Mouse (Mus musculus): ENCODE results near the gene Cyp4v3. TPM values are rescaled to one million over a fixed set of nuclear protein-coding genes. Genes with fewer than 3 reads are reported as not detected.

Gene Cyp4v3
- total and polyA plus RNA-seq, 3 experiments: 0.11 TPM; not detected in 2

GRCm38 (mm10) chr8:45262851-45263250 lies 70.2 kb downstream of the Cyp4v3 start:
- no peak for DNase-seq (ENCODE audit: low spot score)
- TF ChIP-seq POLR2AphosphoS5 (IDR thresholded peaks at IDR 0.05; ENCODE audit: insufficient replicate concordance, low read depth, low read length) (no peak), GATA1 (IDR thresholded peaks at IDR 0.05; ENCODE audit: borderline replicate concordance, low read length) (no peak)
- Histone ChIP-seq H3K36me3 (replicated peaks) (no peaks in the 10 kb centered on the region), H3K9me3 (replicated peaks) (peaks cover 35% of the 10 kb centered on the region), H3K4me3 (ENCODE audit: low read depth, low read length) (no peak overlapping the region), H3K27me3 (ENCODE audit: insufficient read depth, low read length) (no peaks in the 10 kb centered on the region), H3K4me1 (ENCODE audit: insufficient read depth, low read depth, low read length) (no peaks in the 10 kb centered on the region)
- no peak for ATAC-seq (ENCODE audit: extremely low read depth, insufficient number of reproducible peaks, low FRiP score, poor library complexity, severe bottlenecking)

DNA sequence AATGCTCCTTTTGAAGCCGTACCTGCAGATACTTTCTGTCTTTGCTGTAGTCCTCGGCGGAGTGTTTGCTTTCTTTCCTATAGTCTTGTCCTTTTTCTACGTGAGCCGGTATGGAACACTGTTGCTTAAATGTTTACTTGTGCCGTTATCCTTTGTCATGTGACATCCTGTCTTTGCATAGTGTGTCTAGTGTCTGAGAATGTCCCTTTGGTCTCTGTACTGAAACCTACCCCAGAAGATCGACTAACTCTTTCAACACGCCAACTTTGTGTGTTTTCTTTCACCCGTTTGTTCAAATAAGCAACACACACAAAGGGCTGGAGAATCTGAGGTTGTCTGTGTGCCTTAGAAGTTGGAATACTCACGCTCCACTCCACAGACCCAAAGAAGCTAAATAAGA lies 71.1 kb downstream of the Cyp4v3 start, which contains the start of gene F11:
Gene F11, minus strand, starts transcription at position 112 of the 400 bp plus-strand sequence.
- no peaks in the 10 kb centered on the region for H3K4me1 ChIP-seq (ENCODE audit: insufficient read depth, low read depth, low read length)
- no peak within 1 kb of the TSS for H3K4me3 ChIP-seq (ENCODE audit: low read depth, low read length)
- DNase-seq (ENCODE audit: low spot score) (no peak), ATAC-seq (ENCODE audit: extremely low read depth, insufficient number of reproducible peaks, low FRiP score, poor library complexity, severe bottlenecking) (no peak)
- H3K36me3 ChIP-seq (replicated peaks): no peaks in the 10 kb centered on the region
- peaks cover 33% of the 10 kb centered on the region for H3K9me3 ChIP-seq (replicated peaks)
- no peaks in the 10 kb centered on the region for H3K27me3 ChIP-seq (ENCODE audit: insufficient read depth, low read length)
- no peak for TF ChIP-seq TAL1 (conservative IDR thresholded peaks at IDR 0.05; ENCODE audit: low read depth, low read length)
- no peak for TF ChIP-seq CTCF (IDR thresholded peaks at IDR 0.05; ENCODE audit: low read depth, low read length)
- TF ChIP-seq GATA2 (IDR thresholded peaks at IDR 0.05; ENCODE audit: borderline replicate concordance, low read depth, low read length): no peak
- TF ChIP-seq GATA1 (IDR thresholded peaks at IDR 0.05; ENCODE audit: borderline replicate concordance, low read length): no peak
- TF ChIP-seq POLR2AphosphoS5 (IDR thresholded peaks at IDR 0.05; ENCODE audit: insufficient replicate concordance, low read depth, low read length): no peak

- Histone ChIP-seq H3K4me3 (ENCODE audit: low read depth, low read length) (no peak overlapping the region), H3K36me3 (replicated peaks) (no peaks in the 10 kb centered on the region), H3K9me3 (replicated peaks) (peaks cover 27% of the 10 kb centered on the region), H3K4me1 (ENCODE audit: insufficient read depth, low read depth, low read length) (no peaks in the 10 kb centered on the region), H3K27me3 (ENCODE audit: insufficient read depth, low read length) (no peaks in the 10 kb centered on the region)
- ATAC-seq (ENCODE audit: extremely low read depth, insufficient number of reproducible peaks, low FRiP score, poor library complexity, severe bottlenecking) (no peak), DNase-seq (ENCODE audit: low spot score) (no peak)
- TF ChIP-seq POLR2AphosphoS5 (IDR thresholded peaks at IDR 0.05; ENCODE audit: insufficient replicate concordance, low read depth, low read length) (no peak), GATA1 (IDR thresholded peaks at IDR 0.05; ENCODE audit: borderline replicate concordance, low read length) (no peak), CTCF (IDR thresholded peaks at IDR 0.05; ENCODE audit: low read depth, low read length) (no peak), GATA2 (IDR thresholded peaks at IDR 0.05; ENCODE audit: borderline replicate concordance, low read depth, low read length) (no peak), TAL1 (conservative IDR thresholded peaks at IDR 0.05; ENCODE audit: low read depth, low read length) (no peak)
Observed at GRCm38 (mm10) chr8:45258421-45258820, 74.6 kb downstream of the Cyp4v3 start.

- TF ChIP-seq POLR2AphosphoS5 (IDR thresholded peaks at IDR 0.05; ENCODE audit: insufficient replicate concordance, low read depth, low read length): no peak
- no peak for TF ChIP-seq GATA2 (IDR thresholded peaks at IDR 0.05; ENCODE audit: borderline replicate concordance, low read depth, low read length)
- TF ChIP-seq CTCF (IDR thresholded peaks at IDR 0.05; ENCODE audit: low read depth, low read length): no peak
- no peak for TF ChIP-seq TAL1 (conservative IDR thresholded peaks at IDR 0.05; ENCODE audit: low read depth, low read length)
- TF ChIP-seq GATA1 (IDR thresholded peaks at IDR 0.05; ENCODE audit: borderline replicate concordance, low read length): no peak
- ATAC-seq (ENCODE audit: extremely low read depth, insufficient number of reproducible peaks, low FRiP score, poor library complexity, severe bottlenecking) (no peak), DNase-seq (ENCODE audit: low spot score) (no peak)
- Histone ChIP-seq H3K36me3 (replicated peaks) (no peaks in the 10 kb centered on the region), H3K4me3 (ENCODE audit: low read depth, low read length) (no peak overlapping the region), H3K4me1 (ENCODE audit: insufficient read depth, low read depth, low read length) (no peaks in the 10 kb centered on the region), H3K9me3 (replicated peaks) (peaks cover 22% of the 10 kb centered on the region), H3K27me3 (ENCODE audit: insufficient read depth, low read length) (no peaks in the 10 kb centered on the region)
Observed at GRCm38 (mm10) chr8:45255040-45255439, 78.0 kb downstream of the Cyp4v3 start.

Other genes starting within 250 kb of the Cyp4v3 start
- gene F11, start 71.2 kb downstream of the Cyp4v3 start, total RNA-seq (2014; fragmentation: Nextera tagmentation): not detected in 2 replicates
- gene F11, start 71.2 kb downstream of the Cyp4v3 start, total RNA-seq (2017): 0.12 TPM in 1 of 2 replicates, not detected in the other
- gene F11, start 71.2 kb downstream of the Cyp4v3 start, polyA plus RNA-seq (2012): not detected in 2 replicates
- not detected in 2 replicates for gene Klkb1, start 38.4 kb downstream of the Cyp4v3 start, total RNA-seq (2014; fragmentation: Nextera tagmentation)
- under 0.01 and 0.16 TPM in 2 replicates for gene Klkb1, start 38.4 kb downstream of the Cyp4v3 start, total RNA-seq (2017)
- not detected in 2 replicates for gene Klkb1, start 38.4 kb downstream of the Cyp4v3 start, polyA plus RNA-seq (2012)
- not detected in 2 replicates for gene Gm45753, start 24.8 kb downstream of the Cyp4v3 start, total RNA-seq (2014; fragmentation: Nextera tagmentation)
- not detected in 2 replicates for gene Gm45753, start 24.8 kb downstream of the Cyp4v3 start, total RNA-seq (2017)
- gene Gm45753, start 24.8 kb downstream of the Cyp4v3 start, polyA plus RNA-seq (2012): not detected in 2 replicates
- not detected in 2 replicates for gene Fam149a, start 49.1 kb upstream of the Cyp4v3 start, total RNA-seq (2014; fragmentation: Nextera tagmentation)
- 0.12 and 0.16 TPM in 2 replicates for gene Fam149a, start 49.1 kb upstream of the Cyp4v3 start, total RNA-seq (2017)
- not detected in 2 replicates for gene Fam149a, start 49.1 kb upstream of the Cyp4v3 start, polyA plus RNA-seq (2012)
- gene Tlr3, start 77.9 kb upstream of the Cyp4v3 start, total RNA-seq (2014; fragmentation: Nextera tagmentation): not detected in 2 replicates
- under 0.01 and 0.29 TPM in 2 replicates for gene Tlr3, start 77.9 kb upstream of the Cyp4v3 start, total RNA-seq (2017)
- gene Tlr3, start 77.9 kb upstream of the Cyp4v3 start, polyA plus RNA-seq (2012): not detected in 2 replicates
- gene Sorbs2, start 174.6 kb upstream of the Cyp4v3 start, total RNA-seq (2014; fragmentation: Nextera tagmentation): not detected in 2 replicates
- 0.23 and 0.49 TPM in 2 replicates for gene Sorbs2, start 174.6 kb upstream of the Cyp4v3 start, total RNA-seq (2017)
- not detected in 2 replicates for gene Sorbs2, start 174.6 kb upstream of the Cyp4v3 start, polyA plus RNA-seq (2012)

Data from G1E (cell line).